Mouse (Mus musculus): Measurements from ENCODE around the gene Sppl2b. TPM values are rescaled to one million over a fixed set of nuclear protein-coding genes. Genes with fewer than 3 reads are reported as not detected.

The Sppl2b gene
- polyA plus RNA-seq, 1 experiment, result 33.4 TPM

DNA sequence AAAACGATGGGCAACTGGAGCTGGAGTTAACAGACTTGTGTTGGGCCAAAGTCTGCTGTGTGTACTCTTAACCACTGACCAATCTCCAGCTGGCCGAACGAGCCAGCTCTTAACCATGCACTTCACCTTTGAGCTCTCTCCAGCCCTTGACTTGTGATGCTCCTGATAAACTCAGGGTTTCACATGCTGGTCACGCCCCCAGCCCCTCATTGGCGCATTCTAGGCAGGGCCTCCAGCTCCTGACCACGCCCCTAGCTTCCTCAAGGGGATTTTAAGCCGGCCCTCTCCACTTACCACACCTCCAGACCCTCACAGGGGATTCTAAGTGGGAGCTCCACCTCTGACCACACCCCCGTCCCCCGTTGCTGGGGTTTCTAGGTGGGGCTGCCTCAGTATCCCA, 23.9 kb upstream of the Sppl2b start:
- Histone ChIP-seq H3K4me1 (peaks cover 71% of the 10 kb centered on the region), H3K9me3 (peaks cover 18% of the 10 kb centered on the region), H3K4me3 (replicated peaks) (no peak overlapping the region), H3K36me3 (replicated peaks; ENCODE audit: low read length) (peaks cover 36% of the 10 kb centered on the region), H3K27me3 (replicated peaks) (peaks cover 36% of the 10 kb centered on the region)
- no peak for TF ChIP-seq GATA1 (IDR thresholded peaks at IDR 0.05; ENCODE audit: borderline replicate concordance, low read length)
- TF ChIP-seq FLI1 (IDR thresholded peaks at IDR 0.05; ENCODE audit: low read length), result no peak

DNA sequence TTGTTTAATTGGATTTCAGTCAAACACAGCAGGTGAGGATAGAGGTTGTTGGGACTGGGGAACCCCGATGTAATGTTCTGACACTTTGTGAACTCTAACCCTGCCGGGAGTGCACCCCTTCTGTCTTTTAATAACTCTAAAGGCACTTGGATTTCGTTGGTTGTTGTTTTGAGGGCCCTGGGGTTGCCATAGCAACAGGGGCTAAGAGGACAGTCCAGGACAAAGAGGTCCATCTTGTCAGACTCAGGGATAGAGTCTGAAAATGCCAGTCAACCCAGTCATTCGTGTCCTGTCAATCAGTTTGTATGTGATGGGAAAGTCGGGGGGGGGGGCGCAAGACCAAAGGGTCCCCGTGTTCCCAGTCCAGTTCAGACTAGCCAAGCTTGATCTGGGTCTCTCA, 22.3 kb upstream of the Sppl2b start:
- peaks cover 18% of the 10 kb centered on the region for H3K9me3 ChIP-seq
- H3K4me3 ChIP-seq (replicated peaks), result no peak overlapping the region
- peaks cover 81% of the 10 kb centered on the region for H3K4me1 ChIP-seq
- peaks cover 53% of the 10 kb centered on the region for H3K27me3 ChIP-seq (replicated peaks)
- TF ChIP-seq FLI1 (IDR thresholded peaks at IDR 0.05; ENCODE audit: low read length) (no peak), GATA1 (IDR thresholded peaks at IDR 0.05; ENCODE audit: borderline replicate concordance, low read length) (no peak)
- peaks cover 31% of the 10 kb centered on the region for H3K36me3 ChIP-seq (replicated peaks; ENCODE audit: low read length)

DNA sequence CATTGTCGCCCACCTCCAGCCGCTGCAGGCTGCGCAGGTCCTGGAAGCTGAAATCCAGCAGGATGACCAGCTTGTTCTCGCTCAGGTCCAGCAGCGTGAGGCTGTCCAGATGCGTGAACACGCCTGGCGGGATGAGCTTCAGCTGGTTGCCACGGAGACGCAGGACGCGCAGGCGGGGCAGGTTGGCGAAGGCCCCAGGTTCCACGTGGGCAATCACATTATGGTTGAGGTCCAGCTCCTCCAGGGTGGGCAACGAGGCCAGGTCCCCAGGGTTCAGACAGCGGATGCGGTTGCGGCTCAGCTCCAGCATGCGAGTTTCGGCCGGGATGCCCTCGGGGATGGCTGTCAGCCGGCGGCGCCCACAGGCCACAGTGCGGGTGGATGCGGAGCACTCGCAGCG, 19.5 kb upstream of the Sppl2b start:
- peaks cover 73% of the 10 kb centered on the region for H3K27me3 ChIP-seq (replicated peaks)
- peaks cover 5% of the 10 kb centered on the region for H3K36me3 ChIP-seq (replicated peaks; ENCODE audit: low read length)
- peaks cover 18% of the 10 kb centered on the region for H3K9me3 ChIP-seq
- H3K4me3 ChIP-seq (replicated peaks), result peak overlapping the region; percentile 29
- H3K4me1 ChIP-seq, result peaks cover 73% of the 10 kb centered on the region
- no peak for TF ChIP-seq GATA1 (IDR thresholded peaks at IDR 0.05; ENCODE audit: borderline replicate concordance, low read length)

DNA sequence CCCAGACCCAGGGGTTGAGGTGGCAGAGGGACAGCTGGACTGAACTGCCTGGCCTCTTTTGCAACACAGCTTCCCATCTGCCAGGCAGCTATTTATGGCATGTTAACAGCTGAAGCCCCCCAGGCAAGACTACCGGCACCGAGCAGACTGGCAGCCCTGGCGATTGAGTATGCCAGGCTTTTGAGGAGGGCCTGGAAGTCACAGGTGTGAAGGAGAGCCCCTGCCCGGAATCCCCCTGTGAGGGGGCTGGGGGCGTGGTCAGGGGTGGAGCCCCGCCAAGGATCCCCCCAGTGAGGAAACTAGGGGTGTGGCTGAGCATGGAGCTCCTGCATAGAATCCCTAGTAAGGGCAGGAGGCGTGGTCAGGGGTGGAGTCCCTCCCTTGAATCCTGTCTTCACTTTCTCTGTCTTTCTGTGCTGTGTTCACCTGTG, 18.1 kb upstream of the Sppl2b start:
- Histone ChIP-seq H3K36me3 (replicated peaks; ENCODE audit: low read length) (no peaks in the 10 kb centered on the region), H3K27me3 (replicated peaks) (peaks cover 86% of the 10 kb centered on the region)
- TF ChIP-seq GATA1 (IDR thresholded peaks at IDR 0.05; ENCODE audit: borderline replicate concordance, low read length), result no peak
- no peak for TF ChIP-seq FLI1 (IDR thresholded peaks at IDR 0.05; ENCODE audit: low read length)

GRCm38 (mm10) chr10:80837827-80838226, 17.2 kb upstream of the Sppl2b start:
- H3K36me3 ChIP-seq (replicated peaks; ENCODE audit: low read length), result no peaks in the 10 kb centered on the region
- TF ChIP-seq FLI1 (IDR thresholded peaks at IDR 0.05; ENCODE audit: low read length) (no peak), GATA1 (IDR thresholded peaks at IDR 0.05; ENCODE audit: borderline replicate concordance, low read length) (no peak)
- H3K4me3 ChIP-seq (replicated peaks), result no peak overlapping the region
- peaks cover 92% of the 10 kb centered on the region for H3K27me3 ChIP-seq (replicated peaks)
- H3K9me3 ChIP-seq, result peaks cover 18% of the 10 kb centered on the region
- H3K4me1 ChIP-seq, result peaks cover 55% of the 10 kb centered on the region

More for the DNA sequence above, 18.1 kb upstream of the Sppl2b start:
- peak overlapping the region; percentile 24 for H3K4me3 ChIP-seq (replicated peaks)
- peaks cover 60% of the 10 kb centered on the region for H3K4me1 ChIP-seq
- peaks cover 18% of the 10 kb centered on the region for H3K9me3 ChIP-seq

DNA sequence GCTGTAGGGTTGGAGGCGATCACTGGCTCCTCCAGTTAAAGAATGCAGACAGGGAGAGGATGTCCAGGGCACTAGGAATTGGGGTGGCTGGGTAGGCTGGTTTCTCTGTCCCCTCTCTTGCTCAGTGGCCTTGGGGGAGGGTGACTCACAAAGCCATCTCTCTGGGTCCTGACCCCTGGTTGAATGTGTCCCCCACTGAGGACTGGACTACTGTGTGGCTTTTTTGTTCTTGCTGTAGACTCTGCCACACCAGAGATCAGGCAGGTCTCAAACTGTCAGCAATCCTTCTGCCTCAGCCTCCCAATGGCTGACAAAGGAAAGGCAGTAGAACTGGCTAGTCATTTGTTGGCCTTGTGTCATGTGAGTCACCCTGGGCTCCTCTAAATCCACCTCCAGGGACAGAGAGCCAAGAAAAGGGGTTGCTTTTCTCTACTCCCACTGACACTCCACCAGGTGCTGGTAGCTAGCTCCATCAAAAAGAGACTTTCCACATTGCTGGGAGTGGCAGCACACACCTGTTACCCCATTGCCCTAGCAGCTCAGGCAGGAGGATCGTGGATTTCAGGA, 16.6 kb upstream of the Sppl2b start:
- TF ChIP-seq FLI1 (IDR thresholded peaks at IDR 0.05; ENCODE audit: low read length) (no peak), GATA1 (IDR thresholded peaks at IDR 0.05; ENCODE audit: borderline replicate concordance, low read length) (no peak)
- Histone ChIP-seq H3K4me1 (peaks cover 51% of the 10 kb centered on the region), H3K27me3 (replicated peaks) (peaks cover 92% of the 10 kb centered on the region), H3K9me3 (peaks cover 18% of the 10 kb centered on the region), H3K4me3 (replicated peaks) (no peak overlapping the region), H3K36me3 (replicated peaks; ENCODE audit: low read length) (no peaks in the 10 kb centered on the region)

GRCm38 (mm10) chr10:80839848-80840247, 15.2 kb upstream of the Sppl2b start:
- Histone ChIP-seq H3K36me3 (replicated peaks; ENCODE audit: low read length) (no peaks in the 10 kb centered on the region), H3K9me3 (peaks cover 11% of the 10 kb centered on the region), H3K27me3 (replicated peaks) (peaks cover 92% of the 10 kb centered on the region), H3K4me3 (replicated peaks) (no peak overlapping the region), H3K4me1 (peaks cover 52% of the 10 kb centered on the region)
- no peak for TF ChIP-seq FLI1 (IDR thresholded peaks at IDR 0.05; ENCODE audit: low read length)
- TF ChIP-seq GATA1 (IDR thresholded peaks at IDR 0.05; ENCODE audit: borderline replicate concordance, low read length), result no peak

DNA sequence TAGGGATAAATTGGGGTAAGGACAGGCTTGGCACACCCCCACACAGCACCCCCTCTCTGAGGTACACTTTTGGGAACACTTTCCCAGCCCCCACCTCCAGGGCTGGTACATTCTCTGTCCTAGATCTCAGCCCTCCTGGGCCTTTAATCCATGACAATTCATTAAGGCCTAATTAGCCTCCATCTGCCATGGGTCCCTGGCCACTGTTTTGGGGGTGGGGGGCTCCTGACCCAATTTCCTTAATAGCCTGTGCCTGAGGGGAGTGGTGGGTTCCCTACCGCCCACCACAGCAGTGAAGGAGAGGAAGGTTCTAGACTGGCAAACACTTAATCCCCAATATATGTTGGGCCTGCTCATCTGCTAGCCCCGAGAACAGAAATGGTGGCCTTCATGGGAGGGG, 13.4 kb upstream of the Sppl2b start:
- Histone ChIP-seq H3K36me3 (replicated peaks; ENCODE audit: low read length) (no peaks in the 10 kb centered on the region), H3K4me3 (replicated peaks) (no peak overlapping the region), H3K9me3 (no peaks in the 10 kb centered on the region), H3K27me3 (replicated peaks) (peaks cover 92% of the 10 kb centered on the region), H3K4me1 (peaks cover 41% of the 10 kb centered on the region)
- TF ChIP-seq FLI1 (IDR thresholded peaks at IDR 0.05; ENCODE audit: low read length) (no peak), GATA1 (IDR thresholded peaks at IDR 0.05; ENCODE audit: borderline replicate concordance, low read length) (no peak)

DNA sequence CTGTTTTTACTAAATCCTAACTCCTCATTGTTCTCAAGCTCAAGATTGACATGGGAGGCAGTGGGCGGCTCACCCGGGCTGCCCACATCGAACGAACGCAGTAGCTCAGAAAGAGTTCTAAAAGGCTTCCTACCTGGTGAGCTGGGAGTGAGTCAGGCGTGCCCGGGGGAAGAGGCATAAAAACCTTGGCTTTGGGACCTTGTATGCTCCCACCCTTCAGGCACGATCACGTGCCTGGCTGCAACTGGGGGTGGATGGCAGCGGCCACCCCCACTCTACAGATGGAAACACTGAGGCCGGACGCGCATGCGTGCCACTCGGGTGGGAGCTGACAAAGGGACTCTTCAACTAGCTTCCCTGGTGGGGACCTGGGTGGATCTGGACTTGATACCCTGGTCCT, 12.7 kb upstream of the Sppl2b start:
- Histone ChIP-seq H3K36me3 (replicated peaks; ENCODE audit: low read length) (no peaks in the 10 kb centered on the region), H3K9me3 (no peaks in the 10 kb centered on the region), H3K4me1 (peaks cover 34% of the 10 kb centered on the region), H3K27me3 (replicated peaks) (peaks cover 91% of the 10 kb centered on the region), H3K4me3 (replicated peaks) (no peak overlapping the region)
- TF ChIP-seq FLI1 (IDR thresholded peaks at IDR 0.05; ENCODE audit: low read length) (no peak), GATA1 (IDR thresholded peaks at IDR 0.05; ENCODE audit: borderline replicate concordance, low read length) (no peak)

DNA sequence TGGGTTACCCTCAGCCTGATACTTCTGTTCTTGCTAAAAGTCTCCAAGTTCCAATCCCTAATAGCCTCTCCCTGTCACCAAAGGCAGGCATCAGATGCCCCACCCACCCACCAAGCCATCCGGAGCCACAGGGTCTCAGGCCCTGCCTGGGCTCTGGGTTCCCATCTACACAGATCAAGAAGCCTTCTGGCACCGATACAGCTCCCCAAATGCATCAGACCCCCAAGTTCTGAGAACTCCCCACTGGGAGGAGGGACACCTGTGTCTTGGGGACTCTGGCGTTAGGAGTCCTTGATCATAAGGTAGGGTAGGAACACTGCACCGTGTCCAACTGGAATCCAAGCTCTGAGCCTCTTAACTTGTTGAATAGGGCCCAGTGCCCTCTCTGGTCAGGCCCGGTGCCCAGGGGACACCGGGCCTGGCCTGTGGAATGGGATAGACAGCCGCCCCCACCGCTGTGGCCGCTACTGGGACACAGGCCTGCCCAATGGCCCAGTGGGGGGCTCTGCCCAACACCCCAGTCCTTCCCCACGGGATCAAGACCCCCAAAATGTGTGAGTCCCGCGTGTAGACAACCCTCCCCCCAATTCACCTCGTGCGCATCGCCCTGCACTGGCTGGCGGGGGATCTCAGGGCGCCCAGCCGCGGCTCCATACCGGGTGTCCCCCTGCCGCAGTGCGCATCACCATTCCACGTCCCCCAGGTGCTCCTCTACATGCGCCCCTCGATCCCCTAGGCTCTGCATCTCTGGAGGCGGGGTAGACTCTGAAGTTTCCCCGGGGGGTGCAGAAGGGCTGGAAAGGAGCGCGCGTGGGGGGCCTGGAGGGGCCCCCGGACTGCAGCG, 11.8 kb upstream of the Sppl2b start:
- TF ChIP-seq FLI1 (IDR thresholded peaks at IDR 0.05; ENCODE audit: low read length) (no peak), GATA1 (IDR thresholded peaks at IDR 0.05; ENCODE audit: borderline replicate concordance, low read length) (no peak)
- Histone ChIP-seq H3K9me3 (no peaks in the 10 kb centered on the region), H3K4me3 (replicated peaks) (peak overlapping the region; percentile 82), H3K36me3 (replicated peaks; ENCODE audit: low read length) (no peaks in the 10 kb centered on the region), H3K4me1 (peaks cover 28% of the 10 kb centered on the region), H3K27me3 (replicated peaks) (peaks cover 83% of the 10 kb centered on the region)
